8 mouse cellular contexts compared by ENCODE assay signal in genomic region chrX:98936707-98937554, GRCm38 (mm10). TPM values are rescaled to one million over a fixed set of nuclear protein-coding genes. Genes with fewer than 3 reads are reported as not detected.
DNase-seq lines count a peak whose midpoint lies in the region; ATAC-seq lines count a peak whose summit lies in the region.

No protein-coding gene starts in this region.

- H3K4me1 ChIP-seq in hindbrain, embryonic 15.5 days (replicated peaks): peaks cover 6% of the 10 kb centered on the region

- peak; percentile 96 for ATAC-seq in hindbrain, embryonic 15.5 days (ENCODE audit: low FRiP score, low read depth)

- H3K27ac ChIP-seq in hindbrain, embryonic 15.5 days (replicated peaks): peak overlapping the region; percentile 90
- peak overlapping the region; percentile 80 for H3K27ac ChIP-seq in macrophage

- no peaks in the 10 kb centered on the region for H3K27me3 ChIP-seq in hindbrain, embryonic 15.5 days

- peaks cover 21% of the 10 kb centered on the region for H3K79me2 ChIP-seq in macrophage (ENCODE audit: inconsistent target)

- 21% methylated on average over 66 of the region's 66 CpGs for WGBS in hindbrain, embryonic 15.5 days
- WGBS in macrophage (ENCODE audit: missing documents): 26% methylated on average over 53 of the region's 66 CpGs

- peak overlapping the region; percentile 58 for H3K4me3 ChIP-seq in hindbrain, embryonic 15.5 days
- peak overlapping the region; percentile 61 for H3K4me3 ChIP-seq in macrophage (ENCODE audit: inconsistent target)

- peak overlapping the region; percentile 60 for H3K9ac ChIP-seq in hindbrain, embryonic 15.5 days

- no peaks in the 10 kb centered on the region for H3K9me3 ChIP-seq in hindbrain, embryonic 15.5 days

- DNase-seq in R1 (ENCODE audit: low read depth, low spot score): peak; percentile 71
- DNase-seq in cerebellum, postnatal 25 days: peak; percentile 97 to 98
- peak; percentile 94 to 98 for DNase-seq in frontal cortex, postnatal 25 days (ENCODE audit: low spot score in 2 of 2)
- peak; percentile 93 to 94 for DNase-seq in left cerebral cortex, adult 18-20 months (ENCODE audit: low spot score in 2 of 2)
- peak; percentile 96 for DNase-seq in right cerebral cortex, adult 18-20 months
- DNase-seq in urinary bladder, postnatal 10 days (ENCODE audit: low spot score): peak; percentile 80

- 0 out of 2 replicates have a peak, but pooled peaks cover 1% of the 10 kb centered on the region for H3K36me3 ChIP-seq in hindbrain, embryonic 15.5 days
- no peaks in the 10 kb centered on the region for H3K36me3 ChIP-seq in macrophage (ENCODE audit: inconsistent target)

- H3K4me2 ChIP-seq in hindbrain, embryonic 15.5 days: peak overlapping the region; percentile 58

RNA-seq across cellular contexts. Expression of gene Yipf6, which starts 0.8 kb away (rescaled TPM):
- 15.5 and 16.5 TPM in 2 replicates for polyA plus RNA-seq in hindbrain, embryonic 15.5 days (2015; fragmentation: Nextera tagmentation; extraction: Ambion mirVana)
- total RNA-seq in left cerebral cortex, adult 18-20 months (2021): 10 to 100 TPM; 33.0 to 35.1 TPM
- total RNA-seq in macrophage (2018; cell fraction: chromatin; rRNA removed): 10 to 100 TPM in 25 of 26 experiments, 1 to 10 TPM in 1; 9.6 to 63.1 (median 29.0) TPM
- total RNA-seq in macrophage (2018; cell fraction: cytosol; rRNA removed): 10 to 100 TPM; 29.7 to 51.4 (median 43.1) TPM
- 10 to 100 TPM; 15.5 to 73.8 (median 36.3) TPM for total RNA-seq in macrophage (2018; cell fraction: nucleus; rRNA removed)
- polyA plus RNA-seq in macrophage (2018): 25.8 to 33.1 TPM (median 32.2 TPM) in 3 replicates

RNA-seq across cellular contexts. Expression of gene Ophn1, which starts 46.1 kb away (rescaled TPM):
- 40.2 and 40.8 TPM in 2 replicates for polyA plus RNA-seq in hindbrain, embryonic 15.5 days (2015; fragmentation: Nextera tagmentation; extraction: Ambion mirVana)
- 10 to 100 TPM; 41.0 to 42.4 TPM for total RNA-seq in left cerebral cortex, adult 18-20 months (2021)
- total RNA-seq in macrophage (2018; cell fraction: chromatin; rRNA removed): 100 to 1,000 TPM in 24 of 26 experiments, 10 to 100 TPM in 2; 25.8 to 296 (median 172) TPM
- total RNA-seq in macrophage (2018; cell fraction: cytosol; rRNA removed): 10 to 100 TPM; 17.0 to 40.8 (median 30.1) TPM
- 100 to 1,000 TPM in 9 of 26 experiments, 10 to 100 TPM in 17; 18.0 to 198 (median 67.1) TPM for total RNA-seq in macrophage (2018; cell fraction: nucleus; rRNA removed)
- 25.9 to 33.1 TPM (median 27.6 TPM) in 3 replicates for polyA plus RNA-seq in macrophage (2018)

Comparison
In these comparisons a context has a peak if more than half of its experiments do, and no peak if none do; other contexts are left out.
1. Peak in every context shown above with its lines: DNase-seq, ATAC-seq, H3K4me3 ChIP-seq and H3K27ac ChIP-seq.